Mouse (Mus musculus) frontal cortex, adult (tissue): ENCODE measurements at regions not wholly inside any gene's neighbourhood (a gene's known extent, or its start where the extent isn't known, plus 50 kb on each side); places are given as distances from the start of the nearest gene placed in this dataset.

Source experiments
- ATAC-seq: cut with Nextera tagmentation; 2 replicates; pipeline ENCODE4 v1.9.2; 2017; ENCODE audit warnings: mild to moderate bottlenecking, moderate library complexity, mixed read lengths; ENCODE audit not compliant: low TSS enrichment

GRCm38 (mm10) chr17:4654221-4654620 is 339.9 kb upstream of the Arid1b start:
- ATAC-seq, result no peak

GRCm38 (mm10) chr17:4661996-4662395 is 332.1 kb upstream of the Arid1b start:
- ATAC-seq, result no peak

GRCm38 (mm10) chr17:4668511-4668910 is 325.6 kb upstream of the Arid1b start:
- ATAC-seq, result no peak

- no peak for ATAC-seq
Measured at GRCm38 (mm10) chr17:4673271-4673670, 320.9 kb upstream of the Arid1b start.

GRCm38 (mm10) chr17:4706421-4706820 is 287.7 kb upstream of the Arid1b start:
- no peak for ATAC-seq

GRCm38 (mm10) chr17:4721061-4721460 is 273.1 kb upstream of the Arid1b start:
- no peak for ATAC-seq

GRCm38 (mm10) chr17:4724031-4724430 is 270.1 kb upstream of the Arid1b start:
- no peak for ATAC-seq

GRCm38 (mm10) chr17:4726331-4726741 is 267.8 kb upstream of the Arid1b start:
- peak; percentile 97 for ATAC-seq

GRCm38 (mm10) chr17:4734412-4734881 is 259.7 kb upstream of the Arid1b start:
- no peak for ATAC-seq

- no peak for ATAC-seq
Measured at GRCm38 (mm10) chr17:4735185-4735584, 258.9 kb upstream of the Arid1b start.

GRCm38 (mm10) chr17:4736689-4737088 is 257.4 kb upstream of the Arid1b start:
- ATAC-seq, result no peak

GRCm38 (mm10) chr17:4738717-4739485 is 255.2 kb upstream of the Arid1b start:
- ATAC-seq, result no peak

GRCm38 (mm10) chr17:4740784-4741183 is 253.3 kb upstream of the Arid1b start:
- ATAC-seq, result no peak

- no peak for ATAC-seq
Measured at GRCm38 (mm10) chr17:4742314-4742713, 251.8 kb upstream of the Arid1b start.

- no peak for ATAC-seq
Measured at GRCm38 (mm10) chr17:4762956-4763355, 231.2 kb upstream of the Arid1b start.

GRCm38 (mm10) chr17:4765723-4766122 is 228.4 kb upstream of the Arid1b start:
- ATAC-seq, result no peak

- ATAC-seq, result no peak
Measured at GRCm38 (mm10) chr17:4767947-4768522, 226.1 kb upstream of the Arid1b start.

- no peak for ATAC-seq
Measured at GRCm38 (mm10) chr17:4769284-4769683, 224.8 kb upstream of the Arid1b start.

GRCm38 (mm10) chr17:4770052-4770451 is 224.1 kb upstream of the Arid1b start:
- ATAC-seq, result no peak

GRCm38 (mm10) chr17:4778161-4778560 is 216.0 kb upstream of the Arid1b start:
- ATAC-seq, result peak; percentile 67; the same call in 1 of the 2 replicates

- no peak for ATAC-seq
Measured at GRCm38 (mm10) chr17:4779017-4779416, 215.1 kb upstream of the Arid1b start.

GRCm38 (mm10) chr17:4781586-4781985 is 212.5 kb upstream of the Arid1b start:
- ATAC-seq, result no peak

- no peak for ATAC-seq
Measured at GRCm38 (mm10) chr17:4784296-4784695, 209.8 kb upstream of the Arid1b start.
